Mouse (Mus musculus): Measurements from ENCODE around the gene Saa1. TPM values are rescaled to one million over a fixed set of nuclear protein-coding genes. Genes with fewer than 3 reads are reported as not detected.

The Saa1 gene
- total RNA-seq, 2 experiments from 2014 or later: not detected

DNA sequence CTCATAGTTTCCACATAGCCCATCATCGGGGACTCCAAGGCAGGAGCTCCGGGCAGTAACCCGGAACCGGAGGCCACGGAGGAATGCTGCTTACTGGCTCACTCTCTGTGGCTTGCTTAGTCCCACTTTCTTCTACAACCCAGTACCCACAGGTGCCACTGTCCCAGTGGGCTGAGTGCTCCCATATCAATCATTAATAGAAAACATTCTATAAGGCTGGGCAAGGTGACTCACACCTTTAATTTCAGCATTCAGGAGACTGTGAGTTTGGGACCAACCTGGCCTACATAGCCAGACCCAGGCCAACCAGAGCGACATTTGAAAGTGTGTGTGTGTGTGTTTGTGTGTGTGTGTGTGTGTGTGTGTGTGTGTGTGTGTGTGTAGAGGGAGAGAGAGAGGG, 19.4 kb downstream of the Saa1 start:
- intact Hi-C loops (cut with DNase I): no loop called here
- DNase-seq (ENCODE audit: extremely low spot score in 1 of 2, low spot score in 2 of 2): no peak

DNA sequence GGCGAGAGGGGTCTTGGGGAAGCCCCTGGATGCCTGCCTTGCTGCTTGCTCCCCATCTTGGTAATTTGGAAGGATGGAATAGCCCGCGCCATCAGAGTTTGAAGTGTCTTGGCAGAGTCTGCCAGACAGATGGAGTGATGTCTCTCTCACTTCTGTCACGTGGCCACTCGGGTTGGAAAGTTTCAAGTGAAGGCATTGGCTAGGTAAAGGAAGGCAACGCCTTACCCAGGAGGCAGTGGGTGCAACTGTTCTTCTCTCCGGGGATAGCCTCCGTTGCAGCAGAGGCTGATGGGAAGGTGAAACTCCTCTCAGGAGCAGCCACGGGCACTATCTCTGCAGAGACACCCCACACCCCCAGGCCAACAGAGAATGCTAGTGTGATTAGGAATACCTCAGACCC, 22.3 kb downstream of the Saa1 start:
- no peak for DNase-seq (ENCODE audit: extremely low spot score in 1 of 2, low spot score in 2 of 2)
- intact Hi-C loops (cut with DNase I): no loop called here

DNA sequence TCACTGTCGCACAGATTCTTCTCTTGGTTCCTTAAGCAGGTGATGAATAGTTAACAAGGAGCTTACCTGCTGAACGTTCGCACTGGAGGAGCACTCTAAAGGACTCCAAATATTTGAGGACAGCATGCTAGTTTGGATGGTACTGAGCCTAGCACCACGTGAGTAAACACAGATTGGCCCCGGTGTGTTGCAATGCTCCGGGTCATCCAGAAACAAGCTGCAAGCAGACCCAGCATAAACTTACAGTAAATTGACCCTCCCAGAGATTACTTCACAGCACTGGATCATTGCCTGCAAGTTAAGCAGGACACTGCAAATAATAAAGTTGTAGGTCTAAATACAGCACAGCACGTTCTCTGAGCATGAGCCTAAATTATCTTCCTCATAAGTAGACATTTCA, 23.3 kb downstream of the Saa1 start:
- intact Hi-C loops (cut with DNase I): no loop called here
- DNase-seq (ENCODE audit: extremely low spot score in 1 of 2, low spot score in 2 of 2): no peak

DNA sequence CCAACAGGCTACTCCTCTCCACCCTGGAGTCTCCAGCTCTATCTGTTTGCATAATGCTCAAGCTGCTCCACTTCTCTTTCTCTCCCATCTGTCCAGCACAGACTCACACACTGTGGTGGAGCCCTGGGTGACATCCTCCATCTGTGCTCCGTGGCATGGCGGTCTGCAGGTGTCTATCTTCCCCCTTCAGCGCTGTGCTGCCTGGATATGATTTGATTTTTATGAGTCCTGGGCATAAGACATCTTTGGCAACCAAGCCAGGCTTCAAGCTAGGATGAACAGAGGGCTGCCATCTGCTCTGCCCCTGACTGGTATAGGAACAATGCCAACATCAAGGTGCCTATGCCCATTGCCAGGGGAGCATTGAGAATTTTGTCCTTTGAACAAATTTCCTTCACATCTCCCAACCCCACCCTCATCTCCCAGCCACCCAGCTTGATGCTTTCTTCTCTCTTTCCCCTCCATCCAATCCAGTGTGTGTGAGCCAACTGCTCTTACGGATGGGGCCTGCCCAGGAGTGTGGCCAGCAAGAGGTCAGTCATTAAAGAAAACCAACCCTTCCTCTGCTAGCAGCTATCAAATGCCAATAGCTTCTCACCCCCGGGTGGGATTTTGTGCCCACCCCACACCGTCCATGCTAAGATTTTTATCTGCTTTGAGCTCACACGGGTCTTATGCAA, 24.0 kb downstream of the Saa1 start:
- intact Hi-C loops (cut with DNase I): no loop called here
- DNase-seq (ENCODE audit: extremely low spot score in 1 of 2, low spot score in 2 of 2): no peak

DNA sequence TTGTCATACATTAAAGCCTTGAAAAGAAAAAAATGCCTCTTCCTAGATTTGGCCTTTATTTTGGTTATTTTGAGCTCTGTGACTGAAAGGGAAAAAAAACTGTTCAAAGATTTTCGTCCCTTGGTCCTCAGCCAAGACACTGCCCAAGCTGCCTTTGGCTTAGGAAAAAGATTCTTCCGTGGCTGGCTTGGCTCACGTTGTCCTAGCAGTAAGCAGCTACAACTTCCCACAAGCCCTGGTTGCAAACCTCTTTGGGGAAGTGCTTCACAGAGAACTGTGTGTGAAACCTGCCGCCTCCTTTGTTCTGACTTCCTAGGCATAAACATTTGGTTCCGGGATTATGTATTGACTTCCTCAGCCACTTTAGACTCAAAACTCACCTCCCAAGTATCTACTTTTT, 25.9 kb downstream of the Saa1 start:
- intact Hi-C loops (cut with DNase I): no loop called here
- peak in 1 of 2 experiments; percentile 61 for DNase-seq (ENCODE audit: extremely low spot score in 1 of 2, low spot score in 2 of 2)

DNA sequence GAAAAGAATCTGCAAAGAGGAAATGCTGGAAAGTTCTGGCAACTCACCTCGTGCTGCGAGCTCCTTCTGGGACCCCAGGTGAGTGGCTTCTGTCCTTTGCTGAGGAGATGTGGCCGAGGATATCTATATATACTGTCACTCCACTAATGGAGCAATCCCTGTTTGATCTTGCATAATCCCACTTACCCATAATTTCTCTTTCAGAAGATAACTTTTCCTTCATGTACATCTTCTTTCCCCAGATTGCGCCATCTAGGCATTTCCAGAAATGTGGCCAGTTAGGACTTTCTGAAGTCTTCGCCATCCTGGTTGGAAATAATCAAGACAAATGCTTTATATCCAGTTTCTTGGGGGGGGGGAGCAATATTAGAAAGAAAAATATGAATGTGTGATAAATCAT, 27.2 kb downstream of the Saa1 start, which contains the start of gene Saa3:
TSS of gene Saa3 (minus strand) at position 101 of the 400 bp plus-strand sequence.
- intact Hi-C loops (cut with DNase I): no loop called here
- no peak for DNase-seq (ENCODE audit: extremely low spot score in 1 of 2, low spot score in 2 of 2)

DNA sequence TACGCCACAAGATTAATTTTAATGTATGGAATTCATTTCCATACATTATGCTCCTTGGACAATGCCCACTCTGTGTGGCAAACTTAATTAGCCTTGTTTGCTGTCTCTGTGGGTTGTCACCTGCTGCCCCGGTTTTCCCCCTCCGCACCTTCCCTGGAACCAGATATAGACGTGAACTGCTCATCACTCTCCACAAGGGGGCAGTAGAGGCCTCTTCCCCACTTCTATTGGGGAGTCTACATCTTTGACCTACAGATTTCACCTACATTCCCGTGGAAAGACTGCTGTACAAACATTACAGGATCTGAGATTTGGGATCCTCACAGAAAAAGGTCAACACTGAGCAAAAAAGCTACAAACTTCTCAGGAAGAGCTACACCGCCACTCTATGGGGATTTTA, 28.3 kb downstream of the Saa1 start:
- intact Hi-C loops (cut with DNase I): loop anchor here (5.0 kb wide), 2 partner anchors 58 to 72 kb away; no protein-coding TSS in a partner anchor
- peak; percentile 30 to 63 for DNase-seq (ENCODE audit: extremely low spot score in 1 of 2, low spot score in 2 of 2)

DNA sequence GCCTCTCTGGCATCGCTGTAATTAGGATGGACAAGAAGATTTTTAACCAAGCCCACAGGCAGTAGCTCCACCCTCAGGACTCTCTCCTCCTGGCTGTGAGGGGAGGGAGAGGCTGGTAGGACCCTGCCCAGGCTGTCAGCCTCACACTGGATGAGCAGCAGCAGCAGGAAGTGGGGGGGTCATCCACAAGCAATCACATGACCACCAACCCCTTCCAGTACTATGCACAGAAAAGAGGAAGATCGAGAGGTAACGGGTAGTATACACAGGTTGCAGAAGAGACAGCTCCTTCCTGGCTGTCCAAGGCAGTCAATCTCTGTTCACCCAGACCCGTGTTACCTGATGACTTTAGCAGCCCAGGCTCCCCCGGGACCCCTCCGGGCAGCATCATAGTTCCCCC, 30.5 kb downstream of the Saa1 start:
- intact Hi-C loops (cut with DNase I): loop anchor here (5.0 kb wide), 2 partner anchors 60 to 70 kb away; no protein-coding TSS in a partner anchor
- DNase-seq (ENCODE audit: extremely low spot score in 1 of 2, low spot score in 2 of 2): no peak

DNA sequence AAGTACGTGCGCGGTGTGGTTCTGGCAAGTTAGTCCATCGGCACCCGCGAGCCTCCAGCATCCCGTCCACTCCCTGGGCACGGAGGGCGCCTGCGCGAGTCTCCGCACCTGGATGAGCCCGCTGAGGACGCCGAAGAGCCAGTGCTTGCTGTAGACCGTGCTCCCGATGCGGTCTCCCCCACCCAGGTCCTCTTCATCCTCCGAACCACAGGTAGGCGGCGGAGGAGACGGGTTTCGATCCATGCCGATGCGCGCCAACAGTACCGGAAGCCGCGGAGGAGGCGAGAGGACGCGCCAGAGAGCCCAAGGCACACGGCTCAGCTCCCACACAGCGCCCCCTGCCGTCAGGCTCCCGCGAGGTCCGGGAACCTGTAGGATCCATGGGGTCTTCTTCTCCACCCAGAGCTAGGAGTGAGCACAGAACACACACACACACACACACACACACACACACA, 32.4 kb downstream of the Saa1 start, which contains the start of gene Saal1:
TSS of gene Saal1 (minus strand) at position 291 of the 455 bp plus-strand sequence.
- intact Hi-C loops (cut with DNase I): loop anchor here (5.0 kb wide), 2 partner anchors 62 to 68 kb away; no protein-coding TSS in a partner anchor
- DNase-seq (ENCODE audit: extremely low spot score in 1 of 2, low spot score in 2 of 2): peak; percentile 73 to 91

DNA sequence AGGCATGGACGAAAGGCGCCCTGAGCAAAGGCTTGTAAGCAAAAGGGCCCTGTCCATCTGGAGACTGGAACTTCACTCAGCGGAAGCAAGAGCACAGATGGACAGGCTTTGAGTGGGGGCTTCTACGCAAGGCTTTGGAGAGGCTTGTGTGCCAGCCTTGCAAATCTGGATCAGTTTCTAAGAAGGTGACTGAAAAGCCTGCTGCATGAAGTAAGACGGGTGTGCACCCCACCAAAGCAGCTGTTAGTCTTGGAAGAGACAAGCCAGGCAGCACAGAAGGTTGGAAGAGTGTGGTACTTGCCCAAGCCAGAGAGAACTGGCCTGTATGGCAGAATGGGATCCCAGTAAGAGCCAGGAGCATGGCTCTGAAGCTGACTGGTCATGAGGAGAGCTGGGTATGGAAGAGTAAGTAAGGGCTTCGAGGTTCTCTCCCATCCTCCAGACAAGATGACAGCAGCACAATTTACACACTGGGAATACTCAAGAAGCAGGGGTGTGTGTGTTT, 42.2 kb downstream of the Saa1 start:
- intact Hi-C loops (cut with DNase I): no loop called here
- DNase-seq (ENCODE audit: extremely low spot score in 1 of 2, low spot score in 2 of 2): no peak

DNA sequence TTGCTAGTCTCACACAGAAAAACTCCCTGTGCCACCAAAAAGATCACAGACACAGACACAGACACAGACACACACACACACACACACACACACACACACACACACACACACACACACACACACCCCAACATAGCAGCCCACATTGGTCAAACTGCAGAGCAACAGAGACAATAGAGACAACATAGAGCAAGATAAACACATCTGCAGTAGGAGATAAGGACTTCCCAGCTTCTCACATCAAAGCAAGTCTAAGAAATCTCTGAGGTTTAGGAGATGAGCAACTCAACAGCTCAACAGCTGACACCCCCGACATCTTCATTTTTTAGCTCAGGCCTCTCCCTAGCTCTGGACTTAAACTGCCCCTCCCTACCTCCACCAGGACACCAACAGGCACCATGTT, 46.0 kb downstream of the Saa1 start:
- DNase-seq (ENCODE audit: extremely low spot score in 1 of 2, low spot score in 2 of 2): no peak
- intact Hi-C loops (cut with DNase I): no loop called here

Other genes starting within 250 kb of the Saa1 start
- gene Sergef, start 103.2 kb downstream of the Saa1 start, total RNA-seq (2021): 10 to 100 TPM; 57.3 to 61.3 TPM
- gene Tph1, start 70.4 kb downstream of the Saa1 start, total RNA-seq (2021): under 1 TPM; 0.45 to 0.69 TPM
- 1 to 10 TPM; 9.3 to 9.5 TPM for gene Saal1, start 32.3 kb downstream of the Saa1 start, total RNA-seq (2021)
- not detected for gene Saa3, start 27.3 kb downstream of the Saa1 start, total RNA-seq (2021)
- gene Saa4, start 10.4 kb downstream of the Saa1 start, total RNA-seq (2021): not detected
- not detected for gene Saa2, start 8.8 kb upstream of the Saa1 start, total RNA-seq (2021)
- 10 to 100 TPM; 13.8 to 14.7 TPM for gene Hps5, start 53.1 kb upstream of the Saa1 start, total RNA-seq (2021)
- 10 to 100 TPM; 38.4 to 40.8 TPM for gene Gtf2h1, start 53.1 kb upstream of the Saa1 start, total RNA-seq (2021)
- gene Ldha, start 98.5 kb upstream of the Saa1 start, total RNA-seq (2021): 100 to 1,000 TPM; 495 to 502 TPM
- gene Ldhc, start 118.2 kb upstream of the Saa1 start, total RNA-seq (2021): not detected
- gene Tsg101, start 177.0 kb upstream of the Saa1 start, total RNA-seq (2021): 10 to 100 TPM; 91.5 to 94.0 TPM
- gene Uevld, start 215.5 kb upstream of the Saa1 start, total RNA-seq (2021): 10 to 100 TPM; 10.8 to 11.7 TPM
- gene Gm9999, start 240.6 kb upstream of the Saa1 start, total RNA-seq (2021): not detected